Mouse (Mus musculus) megakaryocyte, adult 5-6 weeks (primary cell): ENCODE measurements around the gene Smarcb1. TPM values are rescaled to one million over a fixed set of nuclear protein-coding genes. Genes with fewer than 3 reads are reported as not detected.

ENCODE experiments used
- ATAC-seq: 2 replicates; pipeline ENCODE4 v1.8.0; 2016; ENCODE audit warnings: mild to moderate bottlenecking, inconsistent platforms; ENCODE audit not compliant: poor library complexity, severe bottlenecking
- total RNA-seq, 2 experiments: library from RNA; stranded (forward) in 1 of 2; stranded (reverse) in 1 of 2; fragments of 153-499, 151-499 nt in 1 of 2; fragments of 221-1000, 200-1000 nt in 1 of 2; gene quantifications; 2 replicates each; pipeline versions ENCODE4 v1.2.3 to v1.2.4; 2015 to 2017

The Smarcb1 gene
- total RNA-seq, 2 experiments from 2014 or later = 46.2 to 48.4 TPM

DNA sequence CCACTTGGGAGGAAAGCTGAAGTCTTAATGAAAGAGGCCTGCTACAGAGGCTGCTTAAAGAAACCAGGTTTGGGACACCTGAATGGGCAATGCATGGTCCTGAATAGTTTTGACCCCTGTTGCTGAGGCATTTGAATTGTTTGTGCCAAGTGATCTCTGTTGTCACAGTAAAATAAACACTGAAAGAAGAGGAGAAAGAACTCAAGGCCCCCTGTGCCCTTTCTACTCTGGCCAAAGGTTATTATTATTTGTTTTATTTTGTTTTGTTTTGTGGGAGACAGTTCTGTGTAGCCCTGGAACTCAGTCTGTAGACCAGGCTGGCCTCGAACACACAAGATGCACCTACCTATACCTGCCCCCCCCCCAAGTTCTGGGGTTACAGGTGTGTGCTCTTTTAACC lies 13.6 kb upstream of the Smarcb1 start:
- ATAC-seq = no peak

GRCm38 (mm10) chr10:75932891-75933290 lies 11.5 kb upstream of the Smarcb1 start, which contains the start of gene Chchd10:
Gene Chchd10, plus strand, starts transcription at chr10:75933130.
- ATAC-seq = no peak

- peak; percentile 26 for ATAC-seq
Observed at GRCm38 (mm10) chr10:75932081-75932678, 10.8 kb upstream of the Smarcb1 start.

DNA sequence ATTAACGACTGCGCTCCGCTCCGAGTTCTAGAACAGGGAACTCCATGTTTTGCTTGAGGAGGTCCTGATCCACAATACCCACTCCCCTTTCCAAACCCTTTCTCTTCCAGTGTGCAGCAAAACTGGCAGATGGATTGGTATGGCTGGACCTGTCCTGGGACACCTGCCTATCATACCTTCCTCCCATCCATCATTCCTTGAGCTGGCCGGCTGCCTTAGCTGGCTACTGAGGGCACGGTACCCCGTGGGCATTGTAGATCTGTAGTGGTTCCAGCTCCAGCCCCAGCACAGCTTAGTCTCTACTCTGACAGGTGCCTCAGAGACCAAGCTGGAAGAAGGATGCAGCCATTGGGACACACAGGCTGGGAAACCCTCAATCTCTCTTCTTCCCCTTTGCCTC lies 9.9 kb upstream of the Smarcb1 start:
- ATAC-seq = no peak

DNA sequence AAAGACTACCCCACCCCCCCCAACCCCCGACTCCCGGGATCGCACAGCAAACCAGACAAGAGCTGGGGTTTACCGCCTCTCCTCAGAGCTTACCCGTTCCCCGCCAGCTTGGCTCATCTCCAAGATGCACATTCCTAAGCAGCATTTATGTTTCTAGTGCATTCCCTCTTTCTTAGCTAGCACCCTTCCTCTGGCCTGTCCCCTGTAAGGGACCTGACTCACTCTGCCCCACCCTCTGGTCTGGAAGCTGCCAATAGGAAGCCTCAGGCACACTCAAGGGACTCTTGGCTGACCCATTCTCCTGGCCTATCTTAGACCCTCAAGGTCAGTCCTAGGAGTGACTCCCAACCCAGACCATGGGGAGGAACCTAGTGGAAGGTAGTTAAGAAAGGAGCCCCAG lies 8.9 kb upstream of the Smarcb1 start:
- ATAC-seq = no peak

DNA sequence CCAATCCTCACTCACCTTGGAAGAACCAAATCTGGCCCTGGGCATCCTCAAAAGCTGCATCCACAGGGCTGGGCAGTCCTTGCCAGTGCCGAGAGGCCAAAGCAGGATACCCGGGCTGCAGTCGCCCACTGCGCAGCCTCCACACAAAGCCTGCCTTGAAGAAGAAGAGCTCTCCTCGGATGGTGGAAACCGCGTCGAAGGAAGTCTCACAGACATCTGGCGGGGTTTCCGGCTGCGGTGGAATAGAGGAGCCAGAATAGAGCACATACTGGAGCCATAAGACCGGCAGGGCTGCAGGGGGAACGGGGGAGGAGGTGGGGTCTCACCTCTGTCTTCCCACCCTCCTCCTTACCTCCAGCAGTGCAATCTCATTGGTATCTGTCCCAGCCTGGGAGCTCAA lies 5.0 kb upstream of the Smarcb1 start:
- no peak for ATAC-seq

DNA sequence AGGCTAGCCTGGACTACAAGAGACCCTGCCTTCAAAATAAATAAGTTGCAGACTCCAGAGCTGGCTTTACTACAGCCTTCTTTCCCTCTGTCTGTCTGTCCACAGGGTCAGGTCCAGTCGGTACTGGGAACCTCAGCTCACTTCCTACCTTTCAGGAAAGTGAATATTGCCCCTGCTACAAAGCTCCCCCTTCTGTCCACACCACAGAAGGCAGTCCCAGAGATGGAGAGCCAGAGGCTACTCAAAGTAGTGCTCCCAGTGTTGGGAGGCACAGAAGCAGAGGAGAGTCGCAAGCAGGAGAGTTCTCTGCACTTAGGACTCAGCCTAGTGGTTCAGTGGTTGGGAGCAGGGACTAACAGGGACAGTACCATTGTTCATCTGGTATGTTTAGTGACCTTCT lies 2.9 kb upstream of the Smarcb1 start:
- no peak for ATAC-seq

GRCm38 (mm10) chr10:75921726-75922560 lies 526 bp upstream of the Smarcb1 start:
- ATAC-seq = peak; percentile 16; the same call in 1 of the 2 replicates

DNA sequence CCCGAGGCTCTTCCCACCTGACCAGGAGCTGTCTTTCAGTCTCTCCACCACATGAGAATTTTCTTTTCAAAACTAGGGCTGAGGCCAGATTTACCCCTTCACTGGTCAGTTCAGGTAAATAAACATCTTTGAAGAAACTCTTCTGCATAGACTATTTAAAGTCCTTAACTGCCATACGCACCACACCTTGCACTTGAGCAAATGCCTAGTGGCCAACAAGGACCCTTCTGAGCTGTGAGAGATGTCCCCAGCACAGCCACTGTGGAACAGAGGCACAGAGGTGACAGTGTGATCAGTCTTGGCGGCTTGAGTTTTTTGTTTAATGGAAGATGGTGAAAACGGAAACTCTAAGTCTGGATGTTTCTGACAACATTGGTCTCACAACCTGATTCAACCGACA lies 2.4 kb downstream of the Smarcb1 start:
- no peak for ATAC-seq

DNA sequence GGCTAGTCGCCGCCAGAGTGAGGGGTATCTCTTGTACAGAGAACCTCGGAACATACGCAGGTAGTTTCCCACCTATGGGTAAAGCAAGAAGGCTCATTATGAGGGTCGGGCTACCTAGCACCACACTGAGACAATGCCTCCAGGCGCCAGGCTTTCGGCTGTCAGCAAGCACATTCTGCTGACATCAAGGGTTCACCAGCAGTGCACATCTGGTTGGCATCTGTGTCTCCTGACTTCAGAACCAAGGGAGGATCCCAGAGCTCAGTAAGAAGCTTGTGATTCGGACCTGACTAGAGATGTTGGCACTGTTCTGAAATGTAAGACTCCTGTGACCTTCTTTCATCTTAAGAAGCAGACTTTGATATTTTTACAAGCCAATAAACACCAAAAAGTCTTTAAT lies 4.6 kb downstream of the Smarcb1 start:
- no peak for ATAC-seq

GRCm38 (mm10) chr10:75915557-75915956 lies 5.9 kb downstream of the Smarcb1 start:
- ATAC-seq = no peak

DNA sequence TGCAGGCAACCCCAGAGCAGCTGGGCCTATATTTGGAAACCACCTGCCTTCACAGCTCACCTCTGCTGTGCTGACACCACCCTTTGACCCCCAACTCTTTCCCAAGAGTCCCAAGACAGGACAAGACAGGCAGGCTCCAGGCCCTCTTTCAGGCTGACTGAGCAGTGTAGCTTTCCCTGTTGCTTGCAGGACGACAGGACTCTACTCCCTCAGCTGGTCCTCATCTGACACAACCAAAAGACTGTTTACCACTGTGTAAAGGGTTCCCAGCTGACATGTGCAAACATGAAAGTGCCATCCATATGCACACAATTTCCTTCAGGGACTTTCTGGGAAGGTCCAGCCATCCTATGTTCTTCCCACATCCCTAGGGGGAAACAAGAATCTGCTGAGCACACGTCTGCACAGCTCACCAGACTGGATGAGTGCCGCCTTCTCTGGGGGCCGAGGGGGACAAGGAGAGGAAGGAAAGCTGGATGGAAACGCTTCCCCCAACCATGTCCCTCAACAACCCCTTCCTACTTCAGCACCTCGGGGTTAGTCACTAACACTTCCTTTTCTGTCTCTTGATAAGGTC lies 8.3 kb downstream of the Smarcb1 start:
- no peak for ATAC-seq

- no peak for ATAC-seq
Observed at GRCm38 (mm10) chr10:75910698-75911097, 10.7 kb downstream of the Smarcb1 start.

- no peak for ATAC-seq
Observed at GRCm38 (mm10) chr10:75906882-75907281, 14.5 kb downstream of the Smarcb1 start.

GRCm38 (mm10) chr10:75904391-75904790 lies 17.0 kb downstream of the Smarcb1 start:
- ATAC-seq = no peak

DNA sequence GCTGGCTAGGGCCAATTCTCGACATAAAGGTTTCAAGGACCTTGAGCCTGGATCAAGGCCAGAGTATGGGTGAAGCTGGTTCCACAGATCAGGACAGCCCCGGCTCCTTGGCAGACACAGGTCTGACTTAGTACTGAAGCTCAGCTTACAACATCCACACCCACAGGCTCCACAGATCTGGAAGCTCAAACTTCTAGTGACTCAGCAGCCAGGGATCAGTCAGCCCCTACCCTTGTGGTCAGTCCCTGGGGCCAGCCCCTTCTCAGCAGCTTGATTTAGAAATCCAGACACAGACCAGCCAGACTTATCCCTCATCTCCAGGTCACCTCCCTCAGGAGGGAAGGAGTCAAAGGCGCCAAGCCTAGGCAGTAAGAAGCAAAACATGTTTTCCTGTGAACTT lies 22.6 kb downstream of the Smarcb1 start:
- no peak for ATAC-seq

- ATAC-seq = no peak
Observed at GRCm38 (mm10) chr10:75898039-75898564, 23.3 kb downstream of the Smarcb1 start.

DNA sequence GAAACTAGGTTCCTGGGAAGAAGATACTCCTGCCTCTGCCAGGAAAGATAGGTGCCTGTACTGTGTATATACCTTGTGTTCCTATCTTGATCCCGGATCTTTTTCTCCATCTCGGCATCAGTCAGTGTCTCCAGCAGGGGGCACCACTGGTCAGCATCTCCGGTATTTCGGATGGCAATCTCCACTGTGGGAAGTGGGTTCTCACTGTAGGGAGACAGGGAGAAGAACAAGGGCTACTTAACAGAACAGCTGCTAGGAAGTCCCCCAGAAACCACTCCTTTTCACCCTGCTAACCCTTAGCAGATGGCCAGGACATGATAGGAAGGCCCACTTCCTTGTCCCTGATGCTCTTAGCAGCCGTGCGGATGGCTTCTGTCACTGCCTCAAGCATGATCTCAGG lies 24.0 kb downstream of the Smarcb1 start:
- 0 out of 2 replicates have a peak, but pooled peaks have one; percentile 13 for ATAC-seq

DNA sequence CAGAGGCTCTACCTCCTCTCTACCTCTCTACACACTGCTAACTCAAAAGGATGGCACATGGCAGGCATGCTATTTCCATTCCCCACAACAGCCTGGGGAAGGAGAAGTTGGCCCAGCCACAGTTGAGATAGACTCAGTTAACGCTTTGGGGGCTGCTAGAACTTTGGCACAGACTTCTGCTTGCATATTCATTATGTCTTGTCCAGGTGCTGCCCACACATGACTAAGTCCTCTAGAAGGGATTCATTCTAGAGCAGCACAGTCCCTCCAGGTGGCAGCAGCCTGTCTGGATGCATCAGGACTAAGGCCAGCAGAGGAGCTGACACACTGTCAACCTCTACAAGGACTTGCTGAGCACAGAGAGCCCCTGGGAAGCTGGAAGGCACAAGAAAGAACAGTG lies 25.2 kb downstream of the Smarcb1 start:
- no peak for ATAC-seq

DNA sequence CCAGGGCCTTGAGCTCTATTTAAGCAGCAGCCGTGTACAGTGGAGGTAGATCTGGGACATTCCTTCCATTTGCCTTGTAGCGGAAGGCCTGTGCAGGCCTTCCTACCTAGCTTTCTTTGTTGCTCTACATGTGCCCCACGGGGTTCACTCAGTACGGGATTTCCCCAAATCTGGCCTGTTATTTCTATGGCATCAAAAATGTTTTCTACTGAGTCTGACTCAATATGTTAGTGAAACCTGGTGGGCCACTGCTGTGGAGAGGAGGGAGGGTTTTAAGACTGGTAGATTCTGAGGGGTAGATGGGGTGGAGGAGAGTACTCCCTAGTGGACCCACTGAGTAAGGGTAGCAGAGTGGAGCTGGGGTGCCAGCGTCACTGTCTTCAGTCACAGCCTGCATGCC lies 25.7 kb downstream of the Smarcb1 start:
- no peak for ATAC-seq

DNA sequence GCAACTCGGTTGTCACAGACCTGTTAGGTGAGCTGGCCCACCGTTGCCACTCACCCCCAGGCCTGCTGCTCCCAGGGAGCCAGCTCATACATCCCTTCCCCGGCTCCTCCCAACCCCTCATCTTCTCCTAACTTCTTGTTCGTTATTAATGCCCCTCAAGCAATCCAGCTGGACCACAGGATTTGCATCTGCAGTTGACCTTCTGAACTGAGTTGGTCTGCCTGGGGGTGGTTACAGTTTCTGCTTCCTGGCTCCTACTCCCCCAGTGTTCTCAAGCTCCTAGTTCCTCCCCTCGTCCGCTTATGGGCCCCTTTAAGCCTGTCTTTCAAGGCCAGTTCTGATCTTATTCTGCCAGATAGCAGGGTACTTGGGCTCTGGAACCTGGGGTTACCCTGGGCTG lies 26.8 kb downstream of the Smarcb1 start:
- no peak for ATAC-seq
